In the genomic region with DNA sequence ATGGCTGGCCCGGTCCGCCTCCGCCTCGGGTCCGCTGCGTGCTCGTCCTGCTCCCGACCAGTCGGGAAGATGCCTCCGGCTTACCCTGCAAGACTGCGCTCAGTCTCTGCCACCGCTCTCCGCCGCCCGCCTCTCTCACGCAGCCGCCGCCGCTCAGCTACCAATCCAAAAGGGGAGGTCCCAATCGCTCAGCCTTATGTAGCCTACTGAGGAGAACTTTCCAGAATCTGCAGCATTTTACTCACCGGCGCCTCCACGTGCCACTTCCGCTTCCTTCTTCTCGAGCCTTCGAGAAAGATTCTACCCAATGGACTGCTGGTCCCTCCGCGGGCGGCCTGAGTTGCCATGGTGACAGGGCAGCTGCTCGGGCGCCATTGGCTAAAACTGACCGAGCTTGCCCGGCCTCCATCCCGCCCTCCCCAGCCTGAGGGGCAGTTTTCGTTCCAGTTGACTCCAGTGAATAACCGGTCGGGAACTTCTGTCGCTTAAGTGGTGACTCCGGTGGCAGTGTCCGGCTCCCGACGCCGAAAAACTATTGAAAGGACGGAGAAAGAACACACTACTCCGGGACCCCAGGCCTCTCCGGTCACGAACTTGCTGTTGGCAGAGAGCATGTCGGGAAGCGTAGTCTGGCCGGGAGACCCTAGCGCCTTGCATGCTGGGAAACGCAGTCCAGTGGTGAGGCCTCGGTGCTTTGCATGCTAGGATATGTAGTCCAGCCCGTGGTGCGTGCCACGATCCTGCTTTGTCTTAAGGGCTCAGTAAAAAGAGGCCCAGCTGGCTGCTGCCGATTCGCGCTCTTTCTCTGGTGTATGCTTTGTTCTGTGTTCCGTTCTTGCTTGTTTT, we compare ENCODE assay signal across 8 mouse cellular contexts. TPM values are rescaled to one million over a fixed set of nuclear protein-coding genes. Genes with fewer than 3 reads are reported as not detected.
DNase-seq lines count a peak whose midpoint lies in the region; ATAC-seq and TF ChIP-seq lines count a peak whose summit lies in the region.

Gene Hsph1 (minus strand): TSS at position 302 of the 846 bp plus-strand sequence.

- TF ChIP-seq CTCF in G1E (IDR thresholded peaks at IDR 0.05; ENCODE audit: low read depth, low read length): no peak
- no peak; the same call in 1 of the 2 replicates for TF ChIP-seq CTCF in layer of hippocampus, adult 2 months (conservative IDR thresholded peaks at IDR 0.05)
- peak; percentile 29 for TF ChIP-seq CTCF in lung, embryonic 14.5 days (IDR thresholded peaks at IDR 0.05; ENCODE audit: low read depth)
- TF ChIP-seq CTCF in olfactory bulb, adult 2 months (IDR thresholded peaks at IDR 0.05; ENCODE audit: insufficient read depth, low read depth, low read length): no peak
- TF ChIP-seq CTCF in thymus, adult 2 months (IDR thresholded peaks at IDR 0.05; ENCODE audit: borderline replicate concordance, control insufficient read depth, extremely low read depth, insufficient read depth, low read length, poor library complexity): peak; percentile 15; the same call in 1 of the 2 replicates

- H3K4me3 ChIP-seq in G1E (ENCODE audit: low read depth, low read length): peak within 1 kb of the TSS; percentile 95
- peak within 1 kb of the TSS; percentile 57 for H3K4me3 ChIP-seq in forebrain, embryonic 16.5 days (replicated peaks; ENCODE audit: low read length)
- peak within 1 kb of the TSS; percentile 87 for H3K4me3 ChIP-seq in layer of hippocampus, adult 2 months
- H3K4me3 ChIP-seq in lung, embryonic 14.5 days (ENCODE audit: low read depth, low read length): peak within 1 kb of the TSS; percentile 83
- H3K4me3 ChIP-seq in olfactory bulb, adult 2 months (ENCODE audit: insufficient read depth, low read depth, low read length): peak within 1 kb of the TSS; percentile 77
- H3K4me3 ChIP-seq in thymus, adult 2 months (ENCODE audit: control insufficient read depth, insufficient read depth, low read length): peak within 1 kb of the TSS; percentile 84

- peaks cover 32% of the 10 kb centered on the region for H3K36me3 ChIP-seq in G1E (replicated peaks)
- peaks cover 11% of the 10 kb centered on the region; the same call in 1 of the 2 replicates for H3K36me3 ChIP-seq in forebrain, embryonic 16.5 days (ENCODE audit: control insufficient read depth, insufficient read depth)
- peaks cover 25% of the 10 kb centered on the region for H3K36me3 ChIP-seq in lung, embryonic 14.5 days (ENCODE audit: insufficient read depth)
- peaks cover 1% of the 10 kb centered on the region; the same call in 1 of the 2 replicates for H3K36me3 ChIP-seq in thymus, adult 2 months (ENCODE audit: control insufficient read depth, insufficient read depth, low read length)

- H3K4me1 ChIP-seq in G1E (ENCODE audit: insufficient read depth, low read depth, low read length): peaks cover 33% of the 10 kb centered on the region
- H3K4me1 ChIP-seq in forebrain, embryonic 16.5 days (replicated peaks; ENCODE audit: control insufficient read depth, insufficient read depth, low read length): peaks cover 29% of the 10 kb centered on the region
- H3K4me1 ChIP-seq in lung, embryonic 14.5 days (ENCODE audit: insufficient read depth): peaks cover 12% of the 10 kb centered on the region
- H3K4me1 ChIP-seq in olfactory bulb, adult 2 months (ENCODE audit: control insufficient read depth, insufficient read depth, low read length): 0 out of 2 replicates have a peak, but pooled peaks cover 2% of the 10 kb centered on the region
- H3K4me1 ChIP-seq in thymus, adult 2 months (replicated peaks; ENCODE audit: control insufficient read depth, insufficient read depth, low read length): peaks cover 5% of the 10 kb centered on the region; the same call in 1 of the 2 replicates

- TF ChIP-seq POLR2A in olfactory bulb, adult 2 months (IDR thresholded peaks at IDR 0.05; ENCODE audit: insufficient read depth, low read depth, low read length): peak; percentile 89
- TF ChIP-seq POLR2A in thymus, adult 2 months (IDR thresholded peaks at IDR 0.05; ENCODE audit: control insufficient read depth, extremely low read depth, insufficient read depth, low read length, poor library complexity): 0 out of 2 replicates have a peak, but pooled peaks have one; percentile 60

- intact Hi-C loops in heart, postnatal 36 days (cut with DNase I): loop anchor here (5.0 kb wide), 1 partner anchor 41 kb away; the partner anchor contains the start of gene B3glct

- H3K27ac ChIP-seq in forebrain, embryonic 16.5 days (ENCODE audit: low read length): peak within 1 kb of the TSS; percentile 90
- peak within 1 kb of the TSS; percentile 97 for H3K27ac ChIP-seq in layer of hippocampus, adult 2 months
- peak within 1 kb of the TSS; percentile 89 for H3K27ac ChIP-seq in lung, embryonic 14.5 days (ENCODE audit: low read depth)
- H3K27ac ChIP-seq in olfactory bulb, adult 2 months (ENCODE audit: insufficient read depth, low read depth, low read length): peak within 1 kb of the TSS; percentile 76
- peak within 1 kb of the TSS; percentile 16 for H3K27ac ChIP-seq in thymus, adult 2 months (ENCODE audit: control insufficient read depth, insufficient read depth, low read length)

- H3K27me3 ChIP-seq in G1E (ENCODE audit: insufficient read depth, low read length): no peaks in the 10 kb centered on the region
- H3K27me3 ChIP-seq in forebrain, embryonic 16.5 days (replicated peaks; ENCODE audit: control insufficient read depth, insufficient read depth, low read length): no peaks in the 10 kb centered on the region
- no peaks in the 10 kb centered on the region for H3K27me3 ChIP-seq in lung, embryonic 14.5 days (ENCODE audit: insufficient read depth, low read length)
- H3K27me3 ChIP-seq in thymus, adult 2 months (ENCODE audit: control insufficient read depth, insufficient read depth, low read length): no peaks in the 10 kb centered on the region

- no peaks in the 10 kb centered on the region for H3K9me3 ChIP-seq in G1E (replicated peaks)
- no peaks in the 10 kb centered on the region for H3K9me3 ChIP-seq in forebrain, embryonic 16.5 days (ENCODE audit: control insufficient read depth, low read length)
- no peaks in the 10 kb centered on the region for H3K9me3 ChIP-seq in lung, embryonic 14.5 days (ENCODE audit: low read depth, low read length)

- under 1% methylated on average over 60 of the region's 60 CpGs for WGBS in forebrain, embryonic 16.5 days
- under 1% methylated on average over 60 of the region's 60 CpGs for WGBS in lung, embryonic 14.5 days
- WGBS in olfactory bulb, adult 2 months: under 1% methylated on average over 60 of the region's 60 CpGs
- under 1% methylated on average over 60 of the region's 60 CpGs for WGBS in thymus, adult 2 months

- H3K9ac ChIP-seq in forebrain, embryonic 16.5 days (replicated peaks; ENCODE audit: low read depth, low read length): peak within 1 kb of the TSS; percentile 80
- H3K9ac ChIP-seq in lung, embryonic 14.5 days: peak within 1 kb of the TSS; percentile 75

- ATAC-seq in G1E (ENCODE audit: extremely low read depth, insufficient number of reproducible peaks, low FRiP score, poor library complexity, severe bottlenecking): peak; percentile 85
- peak; percentile 98 for ATAC-seq in forebrain, embryonic 16.5 days
- ATAC-seq in lung, embryonic 14.5 days (ENCODE audit: insufficient read depth): peak; percentile 99

- peak; percentile 97 for DNase-seq in G1E (ENCODE audit: low spot score)
- DNase-seq in cerebellum, adult 18-20 months: peak; percentile 99 to 100
- DNase-seq in heart, postnatal 36 days: peak; percentile 95 to 98
- peak; percentile 98 to 99 for DNase-seq in layer of hippocampus, adult 2 months (ENCODE audit: low spot score in 2 of 2)
- DNase-seq in lung, embryonic 14.5 days: peak; percentile 99
- peak; percentile 97 for DNase-seq in thymus, adult 2 months

- H3K4me2 ChIP-seq in forebrain, embryonic 16.5 days (ENCODE audit: low read length): peak within 1 kb of the TSS; percentile 84
- H3K4me2 ChIP-seq in lung, embryonic 14.5 days: peak within 1 kb of the TSS; percentile 73

RNA-seq across cellular contexts. Expression of gene Hsph1, which starts in this region (rescaled TPM):
- 75.9 and 79.0 TPM in 2 replicates for total RNA-seq in G1E (2014; fragmentation: Nextera tagmentation)
- total RNA-seq in G1E (2017): 22.5 and 30.2 TPM in 2 replicates
- polyA plus RNA-seq in G1E (2012): 113 and 145 TPM in 2 replicates
- polyA plus RNA-seq in forebrain, embryonic 16.5 days (2015; fragmentation: Nextera tagmentation; extraction: Ambion mirVana): 117 and 122 TPM in 2 replicates
- total RNA-seq in heart, postnatal 36 days (2021): 10 to 100 TPM; 40.4 to 60.4 TPM
- total RNA-seq in layer of hippocampus, adult 2 months (2021): 100 to 1,000 TPM; 337 to 340 TPM
- 57.0 and 57.4 TPM in 2 replicates for polyA plus RNA-seq in lung, embryonic 14.5 days (2014; fragmentation: Nextera tagmentation; extraction: Ambion mirVana)
- polyA plus RNA-seq in olfactory bulb, adult 2 months (2012; ENCODE audit: insufficient read depth, insufficient read length, low replicate concordance, missing spikeins): 581 TPM in 1 of 2 replicates, not detected in the other
- 15.3 and 18.7 TPM in 2 replicates for polyA plus RNA-seq in thymus, adult 2 months (2012; rRNA removed)

Comparison
In these comparisons a context has a peak if more than half of its experiments do, and no peak if none do; other contexts are left out.
1. Peak in every context shown above with its lines: DNase-seq, ATAC-seq, H3K4me3 ChIP-seq and H3K27ac ChIP-seq.
2. RNA of gene Hsph1 (total RNA-seq): 337 to 340 TPM in layer of hippocampus, adult 2 months; 22.5 to 79.0 TPM in G1E and 40.4 to 60.4 TPM in heart, postnatal 36 days; every median in the first group is over 4 times any median in the second.
3. CTCF ChIP-seq: peak in lung, embryonic 14.5 days (single experiment) and thymus, adult 2 months (single experiment); none in G1E (single experiment), layer of hippocampus, adult 2 months (single experiment) and olfactory bulb, adult 2 months (single experiment).
4. H3K27ac ChIP-seq: peak in every context shown above with its lines; median percentile 97 in layer of hippocampus, adult 2 months; 90 in forebrain, embryonic 16.5 days; 89 in lung, embryonic 14.5 days; 76 in olfactory bulb, adult 2 months; 16 in thymus, adult 2 months.